Mouse (Mus musculus): ENCODE measurements around the gene Tle6. TPM values are rescaled to one million over a fixed set of nuclear protein-coding genes. Genes with fewer than 3 reads are reported as not detected.

Tle6 gene
- polyA plus RNA-seq, 1 experiment from 2014 or later, result 6.0 TPM

GRCm38 (mm10) chr10:81550257-81550656 lies 50.6 kb downstream of the Tle6 start:
- H3K4me3 ChIP-seq, result 0 out of 2 replicates have a peak overlapping the region, but pooled peaks have one; percentile 14
- H3K36me3 ChIP-seq, result no peaks in the 10 kb centered on the region
- H3K27me3 ChIP-seq (ENCODE audit: low read depth, poor library complexity, severe bottlenecking), result peaks cover 4% of the 10 kb centered on the region; the same call in 1 of the 2 replicates
- peak; percentile 81 for DNase-seq (ENCODE audit: low spot score)
- 11% methylated on average over 7 of the region's 7 CpGs for WGBS
- peak overlapping the region; percentile 59 for H3K27ac ChIP-seq (replicated peaks)
- H3K4me1 ChIP-seq, result peaks cover 12% of the 10 kb centered on the region
- H3K9me3 ChIP-seq (replicated peaks), result 0 out of 2 replicates have a peak, but pooled peaks cover 4% of the 10 kb centered on the region

GRCm38 (mm10) chr10:81548944-81549343 lies 51.9 kb downstream of the Tle6 start:
- 66% methylated on average over 5 of the region's 5 CpGs for WGBS
- peaks cover 18% of the 10 kb centered on the region for H3K4me1 ChIP-seq
- no peaks in the 10 kb centered on the region for H3K36me3 ChIP-seq
- no peak overlapping the region for H3K27ac ChIP-seq (replicated peaks)
- no peak overlapping the region for H3K4me3 ChIP-seq
- H3K9me3 ChIP-seq (replicated peaks), result 0 out of 2 replicates have a peak, but pooled peaks cover 4% of the 10 kb centered on the region
- peaks cover 4% of the 10 kb centered on the region; the same call in 1 of the 2 replicates for H3K27me3 ChIP-seq (ENCODE audit: low read depth, poor library complexity, severe bottlenecking)
- DNase-seq (ENCODE audit: low spot score), result no peak

- Histone ChIP-seq H3K36me3 (peaks cover 11% of the 10 kb centered on the region), H3K4me3 (no peak overlapping the region), H3K27me3 (ENCODE audit: low read depth, poor library complexity, severe bottlenecking) (peaks cover 4% of the 10 kb centered on the region; the same call in 1 of the 2 replicates), H3K9me3 (replicated peaks) (no peaks in the 10 kb centered on the region), H3K27ac (replicated peaks) (no peak overlapping the region), H3K4me1 (peaks cover 38% of the 10 kb centered on the region)
- 91% methylated on average over 13 of the region's 13 CpGs for WGBS
- DNase-seq (ENCODE audit: low spot score), result no peak
Observed at GRCm38 (mm10) chr10:81546788-81547571, 53.9 kb downstream of the Tle6 start.

- Histone ChIP-seq H3K9me3 (replicated peaks) (no peaks in the 10 kb centered on the region), H3K36me3 (peaks cover 17% of the 10 kb centered on the region), H3K27me3 (ENCODE audit: low read depth, poor library complexity, severe bottlenecking) (peaks cover 4% of the 10 kb centered on the region; the same call in 1 of the 2 replicates), H3K4me1 (peaks cover 41% of the 10 kb centered on the region), H3K27ac (replicated peaks) (no peak overlapping the region; the same call in 1 of the 2 replicates), H3K4me3 (no peak overlapping the region)
- no peak for DNase-seq (ENCODE audit: low spot score)
- 87% methylated on average over 5 of the region's 5 CpGs for WGBS
Observed at GRCm38 (mm10) chr10:81546332-81546731, 54.5 kb downstream of the Tle6 start.

- Histone ChIP-seq H3K4me3 (peak within 1 kb of the TSS; percentile 90), H3K9me3 (replicated peaks) (no peaks in the 10 kb centered on the region), H3K36me3 (peaks cover 26% of the 10 kb centered on the region), H3K4me1 (peaks cover 46% of the 10 kb centered on the region), H3K27me3 (ENCODE audit: low read depth, poor library complexity, severe bottlenecking) (peaks cover 4% of the 10 kb centered on the region; the same call in 1 of the 2 replicates), H3K27ac (replicated peaks) (peak within 1 kb of the TSS; percentile 92)
- WGBS, result 1% methylated on average over 59 of the region's 59 CpGs
- peak; percentile 100 for DNase-seq (ENCODE audit: low spot score)
Observed at GRCm38 (mm10) chr10:81545161-81545747, 55.6 kb downstream of the Tle6 start, which contains the start of gene Gna11. Gene Gna11, minus strand, starts transcription at chr10:81545190.

GRCm38 (mm10) chr10:81544296-81545160 lies 56.3 kb downstream of the Tle6 start:
- peaks cover 44% of the 10 kb centered on the region for H3K4me1 ChIP-seq
- peaks cover 4% of the 10 kb centered on the region; the same call in 1 of the 2 replicates for H3K27me3 ChIP-seq (ENCODE audit: low read depth, poor library complexity, severe bottlenecking)
- H3K36me3 ChIP-seq, result peaks cover 34% of the 10 kb centered on the region
- H3K4me3 ChIP-seq, result peak overlapping the region; percentile 90
- no peaks in the 10 kb centered on the region for H3K9me3 ChIP-seq (replicated peaks)
- DNase-seq (ENCODE audit: low spot score), result no peak
- peak overlapping the region; percentile 92 for H3K27ac ChIP-seq (replicated peaks)
- WGBS, result under 1% methylated on average over 93 of the region's 93 CpGs

GRCm38 (mm10) chr10:81543633-81544032 lies 57.2 kb downstream of the Tle6 start:
- 57% methylated on average over 1 of the region's 1 CpGs for WGBS
- peak overlapping the region; percentile 92 for H3K27ac ChIP-seq (replicated peaks)
- DNase-seq (ENCODE audit: low spot score), result no peak

GRCm38 (mm10) chr10:81542727-81543460 lies 58.0 kb downstream of the Tle6 start:
- H3K4me1 ChIP-seq, result peaks cover 44% of the 10 kb centered on the region
- no peaks in the 10 kb centered on the region for H3K9me3 ChIP-seq (replicated peaks)
- no peak for DNase-seq (ENCODE audit: low spot score)
- peaks cover 49% of the 10 kb centered on the region for H3K36me3 ChIP-seq
- peak overlapping the region; percentile 90 for H3K4me3 ChIP-seq
- H3K27ac ChIP-seq (replicated peaks), result 0 out of 2 replicates have a peak overlapping the region, but pooled peaks have one; percentile 17
- H3K27me3 ChIP-seq (ENCODE audit: low read depth, poor library complexity, severe bottlenecking), result no peaks in the 10 kb centered on the region
- WGBS, result 79% methylated on average over 7 of the region's 7 CpGs

More at GRCm38 (mm10) chr10:81543633-81544032, 57.2 kb downstream of the Tle6 start:
- H3K9me3 ChIP-seq (replicated peaks), result no peaks in the 10 kb centered on the region
- H3K36me3 ChIP-seq, result peaks cover 42% of the 10 kb centered on the region
- no peaks in the 10 kb centered on the region for H3K27me3 ChIP-seq (ENCODE audit: low read depth, poor library complexity, severe bottlenecking)
- H3K4me1 ChIP-seq, result peaks cover 44% of the 10 kb centered on the region
- peak overlapping the region; percentile 90 for H3K4me3 ChIP-seq

GRCm38 (mm10) chr10:81541803-81542202 lies 59.1 kb downstream of the Tle6 start:
- Histone ChIP-seq H3K27ac (replicated peaks) (0 out of 2 replicates have a peak overlapping the region, but pooled peaks have one; percentile 23), H3K27me3 (ENCODE audit: low read depth, poor library complexity, severe bottlenecking) (no peaks in the 10 kb centered on the region), H3K9me3 (replicated peaks) (no peaks in the 10 kb centered on the region), H3K36me3 (peaks cover 59% of the 10 kb centered on the region), H3K4me3 (no peak overlapping the region), H3K4me1 (peaks cover 44% of the 10 kb centered on the region)
- no peak for DNase-seq (ENCODE audit: low spot score)
- 88% methylated on average over 10 of the region's 10 CpGs for WGBS

- Histone ChIP-seq H3K4me1 (peaks cover 44% of the 10 kb centered on the region), H3K27ac (replicated peaks) (no peak overlapping the region; the same call in 1 of the 2 replicates), H3K9me3 (replicated peaks) (no peaks in the 10 kb centered on the region), H3K36me3 (peaks cover 61% of the 10 kb centered on the region), H3K4me3 (no peak overlapping the region), H3K27me3 (ENCODE audit: low read depth, poor library complexity, severe bottlenecking) (no peaks in the 10 kb centered on the region)
- no peak for DNase-seq (ENCODE audit: low spot score)
- WGBS, result 89% methylated on average over 5 of the region's 5 CpGs
Observed at GRCm38 (mm10) chr10:81541363-81541762, 59.5 kb downstream of the Tle6 start.
